Mouse (Mus musculus): ENCODE results near the gene Taldo1.

- peak; percentile 91 for TF ChIP-seq CTCF (IDR thresholded peaks at IDR 0.05; ENCODE audit: low read depth)
- TF ChIP-seq EP300 (IDR thresholded peaks at IDR 0.05; ENCODE audit: low read depth) = no peak
Measured at GRCm38 (mm10) chr7:141440613-141441012, 48.6 kb downstream of the Taldo1 start.
